Mouse (Mus musculus) brain, embryonic 14.5 days (tissue): Measurements from ENCODE around the gene Clba1.

Experiments
- CTCF ChIP-seq: fragments of 200-500 bp; IDR thresholded peaks from 2 replicates; pipeline ENCODE4 v1.5.1; 2012; ENCODE audit warnings: inconsistent platforms, mild to moderate bottlenecking, moderate library complexity, borderline replicate concordance; ENCODE audit not compliant: insufficient read depth, insufficient read length; ENCODE audit errors: extremely low read depth
- POLR2A ChIP-seq: fragments of 200-500 bp; IDR thresholded peaks from 2 replicates; pipeline ENCODE4 v1.6.1; 2012; ENCODE audit warnings: mild to moderate bottlenecking, inconsistent platforms, borderline replicate concordance; ENCODE audit not compliant: poor library complexity, insufficient read depth, insufficient read length, severe bottlenecking; ENCODE audit errors: extremely low read depth

GRCm38 (mm10) chr12:112772306-112772705 lies 36.4 kb upstream of the Clba1 start:
- TF ChIP-seq CTCF (no peak), POLR2A (no peak)
